Mouse (Mus musculus) activated CD4-positive, CD25-positive, alpha-beta regulatory T cell, adult 4 months (primary cell): ENCODE measurements around the gene Rxfp1. TPM values are rescaled to one million over a fixed set of nuclear protein-coding genes. Genes with fewer than 3 reads are reported as not detected.
A peak's percentile ranks its signal among the peaks of the same experiment; 100 is the strongest.
"Not testable (repeated sequence)": the region's sequence is repeated elsewhere in the genome, so short reads cannot be mapped to it uniquely, and the experiment has no call there.

ENCODE experiments used
- ATAC-seq: one replicate; pipeline ENCODE4 v1.8.0; 2017
- polyA plus RNA-seq, 2 experiments: library from polyadenylated mRNA; unstranded; fragments of 100-300 nt; shearing (Covaris generic); gene quantifications; one replicate each; pipeline ENCODE4 v1.2.1; 2017

The Rxfp1 gene
- not detected for polyA plus RNA-seq

DNA sequence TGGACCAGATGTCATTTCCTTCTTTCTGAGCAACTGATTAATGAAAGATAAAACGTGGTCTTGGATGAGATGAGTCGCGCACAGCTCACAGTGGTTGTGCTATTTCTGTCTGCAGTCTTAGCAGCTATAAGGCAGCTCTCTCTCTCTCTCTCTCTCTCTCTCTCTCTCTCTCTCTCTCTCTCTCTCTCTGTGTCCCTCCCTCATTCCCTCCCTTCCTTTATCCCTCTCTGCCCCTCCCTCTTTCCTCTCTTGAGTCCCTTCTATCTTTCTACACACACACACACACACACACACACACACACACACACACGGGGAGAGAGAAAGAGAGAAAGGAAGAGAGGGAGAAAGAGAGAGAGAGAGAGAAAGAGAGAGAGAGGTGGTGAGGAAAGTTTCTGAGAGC is at the start of gene Rxfp1:
Rxfp1 (minus strand) TSS at position 101 of the 400 bp plus-strand sequence.
- ATAC-seq = no peak

DNA sequence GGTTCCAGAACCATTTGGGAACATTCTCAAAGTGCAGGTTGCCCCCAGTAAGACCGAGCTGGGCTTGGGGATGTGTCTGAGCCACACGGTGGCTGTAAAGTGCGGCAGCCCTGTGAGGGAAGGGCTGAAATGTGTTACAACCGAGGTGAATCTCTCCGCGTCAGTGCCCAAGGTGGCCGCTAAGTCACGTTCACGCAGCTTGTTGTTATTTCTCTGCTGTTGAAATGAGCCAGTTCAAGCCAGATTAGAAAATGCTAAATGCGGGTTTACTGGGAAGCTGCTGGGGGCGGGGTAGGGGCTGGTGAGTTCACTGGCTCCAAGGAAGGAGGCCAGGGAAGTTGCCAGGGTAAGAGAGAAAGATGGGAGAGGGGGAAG is 46.7 kb upstream of the Rxfp1 start:
- no peak for ATAC-seq

DNA sequence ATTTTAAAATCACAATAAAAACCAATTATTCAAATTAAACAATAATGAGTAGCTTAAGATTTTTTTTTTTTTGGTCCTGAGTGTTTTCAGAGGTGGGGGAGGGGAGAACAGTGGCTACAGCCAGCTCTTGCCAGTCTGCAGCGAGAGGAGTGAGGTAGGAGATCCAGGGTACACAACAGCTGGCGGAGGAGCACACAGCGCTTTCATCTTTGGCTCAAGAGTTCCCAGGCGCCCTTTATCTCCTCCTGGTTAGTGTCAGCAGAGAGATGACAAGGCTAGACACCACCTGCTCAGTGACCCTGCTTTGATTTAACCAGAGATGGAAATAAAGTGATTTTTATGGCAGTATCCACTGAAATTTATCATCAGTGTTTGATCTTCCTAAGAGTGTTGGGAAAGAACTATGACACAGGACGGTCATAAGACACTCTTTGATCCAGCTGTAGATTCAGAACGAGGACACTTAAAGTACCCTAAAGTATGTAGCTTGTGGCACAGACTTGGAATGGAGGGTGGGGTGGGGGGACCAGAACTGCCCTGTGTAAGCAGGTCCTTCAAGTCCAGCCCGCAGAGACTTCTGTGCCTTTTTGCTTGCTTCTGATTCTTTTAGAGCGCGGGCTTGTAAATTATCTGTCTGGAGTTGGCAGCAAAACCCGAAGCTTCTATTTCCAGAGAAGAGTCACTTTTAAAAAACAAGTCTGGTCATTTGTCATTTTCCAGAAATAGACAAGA is 46.1 kb upstream of the Rxfp1 start:
- no peak for ATAC-seq

DNA sequence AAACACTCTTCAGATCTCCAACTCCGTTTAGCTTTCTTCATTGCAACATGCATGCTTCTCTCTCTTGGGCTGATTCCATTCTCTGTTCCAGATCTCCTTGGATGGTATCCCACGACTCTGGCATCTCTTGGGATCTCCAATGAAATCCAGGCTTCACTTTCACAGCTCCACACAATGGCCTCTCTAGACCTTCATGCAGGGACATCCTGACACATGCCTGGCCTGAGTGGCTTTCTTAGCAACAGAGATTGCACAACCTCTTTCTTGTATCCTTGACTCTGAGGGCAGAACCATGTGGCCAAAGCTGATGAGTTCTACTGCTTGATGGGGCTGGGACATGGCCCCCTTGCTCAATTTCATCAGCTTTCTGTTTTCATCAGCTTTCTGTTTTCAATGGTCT is 35.0 kb upstream of the Rxfp1 start:
- ATAC-seq = no peak

DNA sequence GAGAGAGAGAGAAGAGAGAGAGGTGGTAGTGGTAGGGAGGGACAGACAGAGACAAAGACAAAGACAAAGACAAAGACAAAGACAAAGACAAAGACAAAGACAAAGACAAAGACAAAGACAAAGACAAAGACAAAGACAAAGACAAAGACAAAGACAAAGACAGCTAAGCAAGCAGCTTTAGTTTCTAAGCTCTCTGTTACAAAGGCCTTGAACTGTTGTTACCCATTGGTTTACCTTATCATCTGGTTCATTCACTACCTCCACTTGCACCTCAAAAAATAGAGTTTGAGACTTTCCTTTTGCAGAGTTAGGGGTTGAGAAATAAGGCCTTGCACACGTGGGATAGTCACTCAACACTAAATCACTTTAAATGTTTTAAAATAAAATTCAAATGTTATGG is 16.1 kb upstream of the Rxfp1 start:
- ATAC-seq = no peak

DNA sequence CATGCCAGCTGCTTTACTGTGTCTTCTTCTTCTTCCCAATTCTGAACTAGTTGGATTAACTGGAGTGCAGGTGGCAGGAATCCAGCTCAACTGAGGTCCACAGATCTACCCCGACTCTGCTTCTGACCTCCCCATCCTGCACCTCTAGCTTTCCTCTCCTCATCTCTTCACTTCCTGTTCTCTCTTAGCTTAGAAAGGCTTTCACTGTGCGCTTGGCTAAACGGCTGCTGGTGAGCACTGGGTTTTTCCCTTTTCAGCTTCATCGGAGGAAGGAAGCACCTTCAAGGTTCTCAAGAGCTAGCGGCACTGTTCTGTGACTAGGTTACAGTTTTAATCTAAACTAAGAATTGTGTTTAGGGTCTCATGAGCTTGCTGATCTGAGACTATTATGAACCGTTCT is 8.9 kb upstream of the Rxfp1 start:
- ATAC-seq = peak; percentile 87

DNA sequence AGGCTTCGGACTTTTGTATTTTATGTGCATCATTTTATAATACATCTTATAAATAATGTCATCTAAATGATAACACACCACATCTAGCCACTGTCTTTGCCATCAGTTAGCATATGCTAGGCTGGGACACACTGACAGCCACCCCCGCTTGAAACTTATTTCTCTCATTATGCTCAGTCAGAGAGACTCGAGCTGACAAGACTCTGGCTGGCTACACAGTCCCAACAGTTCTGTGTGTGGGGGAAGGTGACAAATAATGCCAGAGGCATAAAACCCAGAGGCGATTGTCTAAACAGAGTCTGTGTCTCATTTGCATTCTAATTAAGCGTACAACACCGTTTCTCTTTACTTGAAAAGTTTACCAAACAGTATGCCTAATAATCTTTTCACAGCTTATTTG is 7.4 kb upstream of the Rxfp1 start:
- no peak for ATAC-seq

DNA sequence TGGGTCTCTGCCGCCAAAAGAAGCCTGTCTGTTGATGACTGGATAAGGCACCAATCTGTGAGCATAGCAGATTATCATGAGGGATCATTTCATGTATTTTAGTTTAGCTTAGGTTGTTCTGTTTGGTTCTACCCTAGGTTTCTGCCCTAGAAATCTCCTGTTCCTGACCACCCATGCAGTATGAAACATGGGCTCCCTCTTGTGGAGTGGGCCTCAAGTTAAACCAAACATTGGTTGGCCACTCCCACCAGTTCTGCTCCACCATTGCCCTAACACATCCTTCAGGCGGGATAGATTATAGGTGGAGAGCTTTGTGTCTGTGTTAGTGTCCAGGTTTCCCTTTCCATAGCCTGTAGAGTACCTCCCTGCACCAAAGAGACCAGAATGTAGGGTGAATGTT is 6.7 kb upstream of the Rxfp1 start:
- ATAC-seq = no peak

DNA sequence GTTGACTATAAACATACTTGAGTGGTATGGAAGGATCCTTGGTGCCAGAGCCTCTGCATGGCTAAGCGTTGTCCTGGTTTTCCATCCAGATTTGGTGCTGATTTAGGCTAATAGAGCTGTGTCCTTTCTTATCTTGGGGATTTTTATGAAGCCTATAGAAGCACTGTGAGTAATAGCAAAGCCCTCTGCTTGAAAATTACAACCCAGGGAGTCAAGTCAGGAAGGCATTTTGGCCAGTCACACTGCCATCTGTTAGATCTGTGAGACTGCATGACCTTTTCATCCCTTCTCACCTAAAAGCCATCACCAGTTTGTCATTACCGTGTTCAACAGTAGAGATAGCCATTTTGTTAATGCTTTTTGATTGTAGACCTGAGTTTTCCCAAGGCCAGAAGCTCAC is 2.7 kb upstream of the Rxfp1 start:
- ATAC-seq = no peak

DNA sequence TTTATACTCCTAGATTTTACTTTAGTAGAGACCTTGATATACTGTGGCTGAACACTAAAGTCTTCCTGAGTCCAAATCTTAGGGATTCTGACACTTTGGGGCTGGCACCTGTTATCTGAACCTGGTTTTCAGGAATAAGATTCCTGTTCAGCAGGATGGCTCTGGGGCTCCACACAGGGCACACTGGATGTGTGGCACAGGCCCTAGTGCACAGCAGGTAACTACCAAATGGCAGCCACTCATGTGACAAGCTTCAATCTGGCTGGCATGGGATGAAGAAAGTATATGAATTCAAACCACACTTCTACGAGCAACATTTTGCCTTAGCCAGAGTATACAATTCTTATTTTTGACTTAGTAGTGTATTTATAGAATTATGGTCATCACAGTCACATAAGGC is 771 bp upstream of the Rxfp1 start:
- ATAC-seq = no peak

DNA sequence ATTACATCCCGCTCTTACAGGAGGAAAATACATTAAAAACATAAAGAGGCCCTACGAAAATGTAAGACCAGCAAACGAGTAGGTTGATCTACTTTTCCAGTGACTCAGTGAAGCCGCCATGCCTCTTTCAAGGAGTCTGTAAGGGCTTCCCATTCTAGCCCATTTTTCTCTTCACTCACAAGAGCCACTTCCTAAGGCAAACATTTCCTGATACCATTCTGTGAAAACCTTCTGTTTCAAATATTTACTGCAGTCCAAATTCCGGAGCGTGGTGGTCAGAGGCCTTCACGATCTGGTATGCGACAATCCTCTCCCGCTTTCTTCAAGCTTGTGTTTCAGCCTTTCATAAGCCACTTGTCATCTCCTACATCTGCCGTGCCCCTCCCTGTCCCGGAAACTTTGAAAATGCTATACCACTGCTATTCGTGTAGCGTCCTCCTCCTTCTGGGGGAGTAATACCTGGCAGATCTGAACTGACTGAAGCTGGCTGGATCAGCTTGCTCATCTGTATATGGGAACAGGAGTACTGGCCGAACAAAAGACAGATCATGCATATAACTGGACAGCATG is 11.1 kb downstream of the Rxfp1 start:
- ATAC-seq = no peak

DNA sequence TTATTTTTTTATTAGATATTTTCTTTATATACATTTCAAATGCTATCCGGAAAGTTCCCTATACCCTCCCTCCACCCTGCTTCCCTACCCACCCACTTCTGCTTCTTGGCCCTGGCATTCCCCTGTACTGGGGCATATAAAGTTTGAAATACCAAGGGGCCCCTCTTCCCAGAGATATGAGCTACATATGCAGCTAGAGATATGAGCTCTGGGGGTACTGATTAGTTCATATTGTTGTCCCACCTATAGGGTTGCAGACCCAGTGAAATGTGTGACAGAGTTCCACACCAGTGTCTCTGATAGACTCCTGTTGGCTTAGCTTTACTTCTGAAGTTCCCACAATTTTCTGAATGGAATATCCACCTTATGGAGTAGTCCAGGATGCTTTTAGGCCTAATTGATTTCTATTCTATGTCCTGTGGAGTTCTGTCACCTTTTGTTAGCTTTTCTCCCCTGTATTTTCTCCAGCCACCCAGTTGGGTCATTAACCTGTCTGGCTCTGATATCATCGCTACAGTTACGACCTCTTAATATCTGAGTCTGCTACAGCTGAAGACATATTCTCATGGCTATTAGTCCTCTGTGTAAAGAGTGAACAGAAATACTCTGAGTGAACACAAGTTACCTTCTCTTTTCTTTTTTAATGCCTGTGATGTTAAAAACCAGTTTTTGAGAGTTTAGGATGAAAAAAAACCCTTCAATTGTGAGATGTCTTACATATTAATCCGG is 16.8 kb downstream of the Rxfp1 start:
- no peak for ATAC-seq

DNA sequence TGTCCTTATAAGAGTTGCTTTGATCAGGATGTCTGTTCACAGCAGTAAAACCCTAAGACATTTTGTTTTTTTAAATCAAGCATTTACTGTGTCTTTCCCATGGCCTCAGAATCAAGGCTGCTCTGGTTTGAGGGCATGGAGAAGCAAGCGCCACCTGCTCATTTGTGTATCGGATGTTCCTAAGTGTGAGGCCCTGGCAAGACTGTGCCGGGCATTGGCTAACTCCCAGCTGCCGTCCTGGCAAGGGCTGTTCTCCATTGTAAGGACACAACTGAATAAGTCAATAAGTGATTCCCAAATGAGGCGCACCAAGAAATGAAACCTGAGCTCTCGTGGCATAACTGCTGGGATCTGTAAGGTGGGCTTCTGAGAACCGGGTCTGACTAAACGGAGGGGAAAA is 31.2 kb downstream of the Rxfp1 start:
- no peak for ATAC-seq

DNA sequence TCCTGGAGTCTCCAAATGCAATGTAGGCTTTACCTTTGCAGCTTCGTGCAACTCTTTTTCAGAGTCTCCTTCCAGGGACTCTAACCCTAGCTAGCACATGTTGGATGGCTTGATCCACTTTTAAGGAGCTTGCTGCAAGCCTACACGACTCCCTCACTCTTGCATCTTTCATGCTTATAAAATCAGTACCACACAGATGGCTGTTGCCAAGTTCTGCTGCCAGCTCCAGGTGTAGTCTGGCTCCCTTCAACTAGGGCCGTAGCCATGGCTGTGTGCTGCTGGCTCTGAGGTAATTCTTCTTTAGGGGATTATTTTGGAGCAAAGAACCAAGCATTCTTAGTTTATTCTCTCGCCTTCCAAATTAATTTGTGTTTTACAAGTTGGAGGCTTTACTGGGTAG is 34.5 kb downstream of the Rxfp1 start:
- ATAC-seq = no peak

DNA sequence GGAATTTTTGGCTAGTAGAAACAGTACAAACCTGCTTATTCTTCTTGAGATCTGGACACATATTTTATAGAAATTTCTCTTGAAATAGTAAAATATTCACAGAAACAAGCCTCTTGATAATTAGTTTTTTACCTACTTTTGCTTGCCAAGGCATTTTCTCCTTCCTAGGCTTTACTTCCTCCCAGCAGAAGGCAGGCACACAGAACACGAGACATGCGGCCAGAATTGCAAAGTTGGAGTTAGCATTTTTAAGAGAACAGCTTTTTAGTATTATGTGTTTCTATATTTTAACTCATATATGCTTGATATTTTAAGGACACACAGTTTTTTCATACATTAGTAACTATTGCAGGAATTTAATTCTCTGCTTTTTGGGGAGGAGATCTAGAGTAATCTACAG is 45.7 kb downstream of the Rxfp1 start:
- ATAC-seq = no peak

DNA sequence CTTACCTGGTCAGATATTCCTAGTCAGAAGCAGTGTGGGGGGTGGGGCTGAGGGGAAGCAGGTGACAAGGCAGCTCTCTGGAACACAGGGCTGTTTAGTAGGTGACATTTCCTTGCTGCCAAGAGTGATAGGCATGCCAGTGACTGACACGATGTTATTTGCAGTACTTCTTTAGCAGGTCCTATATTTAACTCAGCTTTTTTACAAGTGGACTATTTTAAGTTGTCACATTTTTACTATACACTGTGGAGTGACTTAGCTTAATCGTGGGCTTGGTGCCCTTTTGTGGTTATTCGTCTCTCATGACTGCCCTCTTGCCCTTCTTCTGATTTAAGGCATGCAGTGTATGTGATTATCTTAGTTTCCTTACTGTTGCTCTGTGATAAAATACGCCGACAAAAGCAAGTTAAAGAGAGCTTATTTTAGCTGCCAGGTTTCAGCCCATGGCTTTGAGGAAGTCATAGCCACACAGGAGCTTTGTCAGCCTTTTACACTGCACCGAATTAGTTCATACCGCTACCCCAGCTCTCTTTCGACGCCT is 47.5 kb downstream of the Rxfp1 start:
- ATAC-seq = no peak

DNA sequence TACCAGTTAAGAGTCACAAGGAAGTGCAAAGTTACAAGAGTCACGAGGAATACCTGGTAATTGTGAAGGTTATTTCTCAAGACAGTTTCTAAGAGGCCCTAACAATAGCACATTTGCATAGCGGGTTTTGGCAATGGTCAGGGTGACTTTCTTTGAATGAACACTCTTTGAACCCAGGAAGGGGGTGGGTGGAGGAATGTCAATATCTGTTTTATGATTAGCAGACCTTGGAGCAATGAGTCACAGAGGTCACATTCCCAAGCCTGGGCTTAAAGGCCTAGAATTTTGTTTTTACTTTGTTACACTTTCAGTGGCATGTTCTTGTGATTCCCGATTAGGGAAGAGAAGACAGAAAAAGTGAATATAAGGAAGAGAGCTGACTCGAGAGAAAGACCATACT is 49.6 kb downstream of the Rxfp1 start:
- ATAC-seq = not testable (repeated sequence)

DNA sequence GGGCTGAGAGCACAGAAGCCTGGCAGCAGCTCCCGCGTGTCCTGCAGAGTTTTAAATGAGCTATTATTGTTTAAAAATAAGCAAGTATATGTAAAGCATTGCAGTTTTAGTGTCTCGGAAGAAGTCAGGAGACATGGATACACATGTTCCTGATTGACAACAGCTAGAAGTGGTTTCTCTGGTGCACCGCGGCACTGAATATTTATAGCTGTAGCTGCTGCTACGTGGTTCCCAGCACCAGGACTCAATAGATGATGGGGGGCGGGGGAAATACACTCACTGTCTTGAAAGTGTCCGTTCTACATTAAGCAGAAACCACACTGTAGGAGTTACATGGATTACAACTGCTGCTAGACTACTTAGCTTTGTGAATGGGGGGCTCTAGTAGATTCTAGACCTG is 54.2 kb downstream of the Rxfp1 start:
- no peak for ATAC-seq

DNA sequence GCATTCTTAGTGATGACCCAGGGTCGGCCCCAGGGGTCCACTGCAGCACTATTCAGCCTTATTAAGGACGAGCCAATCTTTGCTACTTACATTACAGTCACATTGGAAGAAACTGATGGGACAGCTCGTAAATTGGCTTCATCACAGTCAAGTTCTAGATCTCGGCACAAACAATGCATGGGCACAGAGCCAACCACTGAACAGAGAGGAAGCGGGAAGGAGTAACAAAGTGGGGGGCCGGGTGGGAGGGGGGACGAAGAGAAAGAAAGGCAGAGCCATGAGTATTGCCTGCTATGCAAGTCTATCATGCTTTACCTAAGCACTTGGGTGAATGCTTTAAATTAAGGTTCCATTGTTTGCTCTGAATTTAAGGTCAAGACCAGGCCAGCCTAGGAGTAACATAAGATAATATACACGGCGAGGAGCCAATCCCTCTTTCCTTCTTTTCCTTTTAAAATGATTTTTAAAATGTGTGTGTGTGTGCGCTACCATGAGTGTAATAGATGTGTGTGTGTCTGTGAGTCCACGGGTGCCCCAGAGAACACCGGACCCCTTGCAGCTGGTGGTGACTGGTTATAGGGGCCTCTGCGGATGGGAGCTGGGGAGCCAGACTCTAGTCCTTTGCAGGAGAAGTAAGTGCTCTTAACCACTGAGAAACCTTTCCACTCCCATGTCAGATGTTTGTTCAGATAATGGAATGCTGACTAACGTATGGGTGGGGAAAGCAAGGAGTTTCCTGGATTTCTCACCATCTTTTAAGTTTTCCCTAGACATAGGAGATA is 55.1 kb downstream of the Rxfp1 start:
- no peak for ATAC-seq

DNA sequence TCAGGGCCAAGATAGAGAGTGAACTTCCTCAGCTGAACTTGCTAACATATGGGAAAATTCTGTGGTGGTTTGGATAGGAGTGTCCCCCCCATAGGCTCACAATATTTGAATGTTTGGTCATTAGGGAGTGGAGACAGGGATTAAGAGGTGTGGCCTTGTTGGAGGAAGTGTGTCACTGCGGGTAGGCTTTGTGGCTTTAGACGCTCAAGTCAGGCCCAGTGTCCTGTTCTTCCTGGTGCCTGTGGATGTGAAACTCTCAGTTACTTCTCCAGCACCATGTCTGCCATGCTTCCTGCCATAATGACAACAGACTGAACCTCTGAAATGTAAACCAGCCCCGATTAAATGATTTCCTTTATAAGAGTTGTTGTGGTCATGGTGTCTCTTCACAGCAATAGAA is 61.3 kb downstream of the Rxfp1 start:
- no peak for ATAC-seq

DNA sequence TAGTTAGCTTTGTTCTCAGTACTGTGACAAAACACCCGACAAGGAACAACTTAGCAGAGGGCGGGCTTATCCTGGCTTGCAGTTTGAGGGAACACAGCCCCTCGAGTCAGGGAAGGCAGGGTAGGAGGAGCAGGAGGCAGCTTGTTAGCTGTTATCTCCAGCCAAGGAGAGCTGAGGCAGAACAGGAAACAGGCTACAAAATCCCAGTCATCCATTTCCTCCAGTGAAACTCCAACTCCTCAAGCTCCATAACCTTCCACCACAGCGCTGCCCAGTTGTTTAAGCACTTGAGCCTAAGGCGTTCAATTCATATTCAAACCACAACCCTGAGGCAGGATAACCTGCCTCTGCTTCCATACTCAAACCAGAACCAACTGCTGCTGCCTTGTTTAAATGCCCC is 63.0 kb downstream of the Rxfp1 start:
- no peak for ATAC-seq

DNA sequence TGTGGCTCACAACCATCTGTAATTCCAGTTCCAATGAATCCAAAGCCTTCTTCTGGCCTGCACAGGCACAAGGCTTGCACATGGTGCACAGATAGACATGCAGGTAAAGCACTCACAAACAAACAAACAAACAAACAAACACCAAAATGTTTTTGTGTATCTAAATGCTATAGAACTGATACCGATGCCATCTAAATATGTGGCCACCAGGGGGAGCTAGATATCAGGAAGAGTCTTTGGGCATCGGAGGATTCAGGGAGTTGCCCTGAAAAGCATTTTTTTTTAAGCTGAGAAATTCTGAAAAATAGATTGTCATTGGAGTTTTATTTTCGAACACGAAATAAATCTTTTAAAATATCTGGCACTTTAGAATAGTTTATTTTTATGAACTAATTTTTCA is 64.6 kb downstream of the Rxfp1 start:
- ATAC-seq = no peak

DNA sequence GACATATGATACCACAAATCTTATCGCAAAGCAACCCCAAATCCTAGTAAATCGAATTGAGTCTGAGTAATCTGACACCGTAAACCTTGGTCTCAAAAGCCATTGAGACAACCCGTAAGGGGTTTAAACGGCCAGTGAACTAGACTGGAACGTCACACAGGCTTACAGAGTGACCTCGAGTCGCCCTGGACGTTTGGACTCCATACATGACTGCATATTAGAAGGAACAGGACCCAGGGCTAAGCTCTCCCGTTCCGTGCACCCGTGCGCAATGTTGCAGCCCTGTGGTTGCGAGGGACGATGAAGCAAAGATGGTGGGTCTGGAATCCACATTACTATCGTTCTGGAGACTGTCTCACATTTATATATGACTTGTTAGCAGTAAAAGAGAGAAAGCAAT is 65.5 kb downstream of the Rxfp1 start:
- ATAC-seq = no peak
